Mouse (Mus musculus): Measurements from ENCODE around the gene Aldh1a7. TPM values are rescaled to one million over a fixed set of nuclear protein-coding genes. Genes with fewer than 3 reads are reported as not detected.

Aldh1a7 gene
- total RNA-seq, 4 experiments from 2014 or later = 0.18 to 0.60 (median 0.51) TPM; not detected in 1

Other genes starting within 250 kb of the Aldh1a7 start
- 10 to 100 TPM; 47.5 to 57.6 (median 51.5) TPM for gene Aldh1a1, start 234.8 kb downstream of the Aldh1a7 start, total RNA-seq (2022)
- gene Tmc1, start 226.6 kb upstream of the Aldh1a7 start, total RNA-seq (2022) = not detected

All from layer of hippocampus, adult 8-10 months (tissue).